Mouse (Mus musculus): Measurements from ENCODE around the gene Srek1ip1.

GRCm38 (mm10) chr13:104825470-104825869 is 33.2 kb downstream of the Srek1ip1 start:
- TF ChIP-seq CTCF (IDR thresholded peaks at IDR 0.05; ENCODE audit: borderline replicate concordance, extremely low read depth, insufficient read depth, insufficient read length): no peak
- TF ChIP-seq POLR2A (IDR thresholded peaks at IDR 0.05; ENCODE audit: borderline replicate concordance, extremely low read depth, insufficient read depth, insufficient read length, poor library complexity, severe bottlenecking): no peak

Measured in brain, embryonic 14.5 days (tissue).